Mouse (Mus musculus) hematopoietic stem cell, adult 5-6 weeks (primary cell): ENCODE measurements around the gene Btbd11. TPM values are rescaled to one million over a fixed set of nuclear protein-coding genes. Genes with fewer than 3 reads are reported as not detected.
A peak's percentile ranks its signal among the peaks of the same experiment; 100 is the strongest.

Experiments used
- ATAC-seq, 2 experiments: fragments of 125-278 bp in 1 of 2; replicated peaks in 1 of 2; 2 replicates each; pipeline ENCODE4 v1.8.0; 2016 to 2017; ENCODE audit warnings: inconsistent platforms in 2 of 2, mild to moderate bottlenecking in 2 of 2, moderate number of reproducible peaks in 2 of 2, low read depth in 1 of 2, moderate TSS enrichment in 1 of 2; ENCODE audit not compliant: low FRiP score in 2 of 2, poor library complexity in 2 of 2, severe bottlenecking in 2 of 2, insufficient read depth in 1 of 2, low TSS enrichment in 1 of 2
- total RNA-seq: library from RNA; stranded (forward); fragments of 172-1452, 232-1000 nt; gene quantifications from 2 replicates; pipeline ENCODE4 v1.2.3, GENCODE M21; 2017

Gene Btbd11
- total RNA-seq, 1 experiment from 2014 or later = 1.2 TPM

- ATAC-seq = no peak
Measured at GRCm38 (mm10) chr10:85500573-85501155, 114.0 kb downstream of the Btbd11 start.

GRCm38 (mm10) chr10:85501966-85502566 lies 115.5 kb downstream of the Btbd11 start:
- peak; percentile 84 to 87 for ATAC-seq

GRCm38 (mm10) chr10:85502656-85503055 lies 116.0 kb downstream of the Btbd11 start:
- peak in 1 of 2 experiments; percentile 39; a peak in 2 of 4 replicates for ATAC-seq

GRCm38 (mm10) chr10:85503453-85503852 lies 116.8 kb downstream of the Btbd11 start:
- 0 out of 4 replicates have a peak, but pooled peaks of 1 of the 2 experiments have one; percentile 28 for ATAC-seq

- no peak for ATAC-seq
Measured at GRCm38 (mm10) chr10:85507270-85508050, 120.8 kb downstream of the Btbd11 start.

- ATAC-seq = no peak
Measured at GRCm38 (mm10) chr10:85508193-85508794, 121.7 kb downstream of the Btbd11 start.

GRCm38 (mm10) chr10:85509000-85509399 lies 122.4 kb downstream of the Btbd11 start:
- ATAC-seq = no peak

- ATAC-seq = no peak
Measured at GRCm38 (mm10) chr10:85510329-85510728, 123.7 kb downstream of the Btbd11 start.

GRCm38 (mm10) chr10:85512808-85513207 lies 126.2 kb downstream of the Btbd11 start:
- no peak for ATAC-seq

GRCm38 (mm10) chr10:85517223-85518110 lies 130.9 kb downstream of the Btbd11 start:
- peak; percentile 42 to 65; a peak in 3 of 4 replicates for ATAC-seq

- no peak for ATAC-seq
Measured at GRCm38 (mm10) chr10:85518111-85518409, 131.4 kb downstream of the Btbd11 start.

GRCm38 (mm10) chr10:85522220-85522760 lies 135.7 kb downstream of the Btbd11 start:
- ATAC-seq = no peak

- ATAC-seq = no peak
Measured at GRCm38 (mm10) chr10:85525267-85526015, 138.8 kb downstream of the Btbd11 start.

GRCm38 (mm10) chr10:85526657-85527056 lies 140.0 kb downstream of the Btbd11 start:
- no peak for ATAC-seq

- no peak for ATAC-seq
Measured at GRCm38 (mm10) chr10:85527722-85528121, 141.1 kb downstream of the Btbd11 start.

- ATAC-seq = no peak
Measured at GRCm38 (mm10) chr10:85533192-85533710, 146.6 kb downstream of the Btbd11 start.
